Mouse (Mus musculus): Measurements from ENCODE around the gene Stk36. TPM values are rescaled to one million over a fixed set of nuclear protein-coding genes. Genes with fewer than 3 reads are reported as not detected.

Gene Stk36
- total RNA-seq (2017) = 0.18 and 0.92 TPM in 2 replicates

DNA sequence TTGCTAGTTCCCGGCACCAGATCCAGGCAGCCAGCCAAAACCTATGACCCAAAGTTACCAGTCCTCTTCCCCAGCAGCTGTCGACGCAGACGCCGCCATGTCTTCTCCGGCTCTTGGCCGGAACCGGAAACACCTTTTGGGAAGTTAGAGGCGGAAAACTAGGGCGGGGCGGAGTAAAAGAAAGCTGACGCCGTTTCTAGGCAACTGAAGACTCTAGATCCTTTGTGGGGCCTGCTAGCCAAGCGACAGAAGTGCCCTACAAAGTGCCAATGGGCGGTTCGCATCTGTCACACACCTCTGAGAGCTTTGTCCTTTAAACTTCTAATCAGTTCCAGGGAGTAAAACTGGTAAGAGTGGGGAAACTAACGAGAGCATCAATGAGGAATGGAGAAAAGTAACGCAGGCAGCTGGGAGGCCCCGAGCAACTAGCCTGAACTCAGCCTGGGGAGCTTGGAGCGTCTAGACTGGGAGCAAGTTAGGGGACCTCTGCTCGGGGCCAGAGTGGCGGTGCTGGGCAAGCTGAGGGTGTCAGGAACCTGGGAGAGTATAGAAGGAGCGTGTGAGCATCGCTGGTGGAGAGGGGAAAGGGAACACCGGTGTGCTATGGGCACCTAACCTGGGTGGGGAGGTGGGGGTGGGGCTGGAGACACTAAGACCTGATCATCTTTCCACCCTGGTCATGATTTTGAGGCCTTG is at the start of gene Stk36, which contains the start of gene Rnf25:
Stk36 (plus strand) TSS at position 179 of the 696 bp plus-strand sequence.
Rnf25 (minus strand) TSS at position 131 of the 696 bp plus-strand sequence.
- ATAC-seq (replicated peaks; ENCODE audit: low read depth, poor library complexity, severe bottlenecking) = peak; percentile 97

DNA sequence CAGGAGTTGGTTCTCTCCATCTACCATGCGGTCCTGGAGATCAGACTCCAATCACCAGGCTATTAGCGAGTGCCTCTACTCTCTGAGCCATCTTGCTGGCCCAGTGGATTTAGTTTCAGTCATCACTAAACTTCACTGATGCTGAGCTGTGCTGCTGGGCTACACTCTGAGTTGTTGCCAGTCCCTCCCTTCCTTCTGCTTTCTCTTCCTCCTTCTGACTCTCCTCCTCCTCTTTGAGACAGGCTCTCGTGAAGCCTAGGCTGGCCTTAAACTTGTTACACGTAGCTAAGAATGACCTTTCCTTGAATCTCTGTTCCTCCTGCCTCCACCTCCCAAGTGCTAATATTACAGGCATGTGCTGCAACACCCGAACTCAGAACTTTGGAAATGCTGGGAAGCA is 42.2 kb upstream of the Stk36 start:
- no peak for ATAC-seq (replicated peaks; ENCODE audit: low read depth, poor library complexity, severe bottlenecking)

- ATAC-seq (replicated peaks; ENCODE audit: low read depth, poor library complexity, severe bottlenecking) = 0 out of 2 replicates have a peak, but pooled peaks have one; percentile 29
Observed at GRCm38 (mm10) chr1:74565834-74566233, 35.4 kb upstream of the Stk36 start.

DNA sequence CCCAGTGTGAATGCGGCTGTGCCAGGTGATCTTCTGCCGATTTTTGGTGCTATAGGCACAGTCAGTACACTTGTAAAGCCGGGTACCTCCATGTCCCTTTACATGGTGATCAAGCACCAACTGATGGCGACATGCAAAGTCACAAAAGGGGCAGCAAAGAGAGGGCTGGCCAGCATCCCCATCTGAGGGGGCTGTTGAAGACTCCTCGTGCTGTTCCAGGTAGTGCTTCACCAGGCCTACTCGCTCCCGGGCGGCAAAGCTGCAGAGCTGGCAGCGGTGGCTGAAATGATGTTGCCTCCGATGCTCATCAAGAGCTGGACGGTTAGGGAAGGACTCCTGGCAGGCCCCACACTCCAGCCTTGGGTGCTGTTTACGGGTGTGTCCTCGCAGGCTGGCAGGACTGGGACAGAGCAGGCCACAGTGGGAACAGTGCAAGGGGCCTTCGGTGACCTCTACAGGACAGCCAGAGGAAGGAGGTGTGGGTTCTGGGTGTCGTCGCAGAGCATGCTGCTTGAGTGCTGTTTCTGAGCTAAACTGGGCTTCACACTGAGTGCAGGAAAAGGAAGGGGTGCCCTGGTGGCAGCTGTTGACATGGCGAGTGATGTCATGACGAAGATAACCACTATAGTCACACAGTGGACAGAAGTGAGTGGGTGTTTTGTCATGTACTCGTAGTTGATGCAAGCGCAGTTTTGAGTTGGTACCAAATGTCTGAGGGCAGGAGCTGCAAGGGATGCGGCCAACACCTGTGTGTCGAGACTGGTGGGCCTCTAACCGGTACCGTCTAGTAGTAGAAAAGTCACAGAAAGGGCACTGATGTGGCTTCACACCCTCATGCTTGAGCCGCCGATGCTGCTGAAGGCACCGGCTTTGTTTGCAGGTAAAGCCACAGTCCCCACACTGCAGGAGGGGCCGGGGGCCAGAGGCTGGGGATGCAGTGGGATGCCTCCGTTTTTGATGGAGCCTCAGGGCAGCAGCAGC is 31.2 kb upstream of the Stk36 start:
- no peak for ATAC-seq (replicated peaks; ENCODE audit: low read depth, poor library complexity, severe bottlenecking)

DNA sequence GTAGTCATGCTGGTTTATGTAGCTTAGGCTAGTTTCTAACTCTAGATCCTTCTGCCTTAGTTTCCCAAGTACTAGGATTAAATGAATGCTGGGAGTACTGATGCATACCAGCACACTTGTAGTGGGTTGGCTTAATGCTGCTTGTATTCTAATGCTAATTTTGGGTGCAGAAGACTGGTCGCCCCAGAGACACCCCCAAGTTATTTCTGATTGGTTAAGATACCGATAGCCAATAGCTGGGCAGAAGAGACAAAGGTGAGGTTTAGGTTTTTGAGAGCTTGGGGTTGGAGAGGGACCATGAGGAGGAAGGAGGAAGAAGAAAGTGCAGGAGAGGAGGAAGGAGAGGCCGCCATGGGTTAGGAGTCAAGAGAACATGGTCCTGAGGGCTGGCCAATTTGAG is 18.6 kb upstream of the Stk36 start:
- ATAC-seq (replicated peaks; ENCODE audit: low read depth, poor library complexity, severe bottlenecking) = no peak

DNA sequence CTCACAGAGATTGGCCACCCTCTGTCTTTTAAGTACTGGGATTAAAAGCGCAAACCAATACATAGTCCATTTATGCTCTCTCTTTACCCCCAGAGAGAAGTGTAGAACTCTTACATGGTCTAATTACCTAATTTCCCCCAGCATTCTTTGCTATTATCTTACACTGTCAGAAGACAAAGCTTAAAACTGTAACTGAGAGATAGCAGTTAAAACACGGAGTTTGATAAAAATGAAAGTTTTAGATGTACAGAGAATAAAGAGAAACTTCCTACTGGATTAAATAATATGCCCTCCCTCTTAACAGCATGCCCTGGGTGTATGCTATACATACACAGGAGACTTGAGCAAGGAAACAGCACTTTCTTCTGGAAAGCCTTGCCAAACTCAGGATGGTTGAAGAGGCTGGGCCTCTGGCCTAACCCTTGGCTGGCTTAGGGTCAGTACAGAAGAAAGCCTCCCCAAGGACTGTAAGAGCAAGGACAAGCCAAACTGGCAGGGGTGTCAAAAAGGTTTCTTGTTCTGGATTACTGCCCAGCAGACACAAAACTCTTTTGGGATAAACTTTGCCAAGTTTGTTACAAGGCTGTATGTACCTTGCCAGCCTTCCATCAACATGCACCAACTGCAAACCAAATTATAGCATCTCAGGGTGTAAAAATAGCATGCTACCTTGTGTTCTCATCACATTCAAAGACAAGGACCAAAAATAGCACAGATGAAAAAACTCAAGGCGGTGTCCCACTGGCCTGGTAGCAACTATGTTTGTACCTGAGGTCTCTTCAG is 16.4 kb upstream of the Stk36 start:
- no peak for ATAC-seq (replicated peaks; ENCODE audit: low read depth, poor library complexity, severe bottlenecking)

DNA sequence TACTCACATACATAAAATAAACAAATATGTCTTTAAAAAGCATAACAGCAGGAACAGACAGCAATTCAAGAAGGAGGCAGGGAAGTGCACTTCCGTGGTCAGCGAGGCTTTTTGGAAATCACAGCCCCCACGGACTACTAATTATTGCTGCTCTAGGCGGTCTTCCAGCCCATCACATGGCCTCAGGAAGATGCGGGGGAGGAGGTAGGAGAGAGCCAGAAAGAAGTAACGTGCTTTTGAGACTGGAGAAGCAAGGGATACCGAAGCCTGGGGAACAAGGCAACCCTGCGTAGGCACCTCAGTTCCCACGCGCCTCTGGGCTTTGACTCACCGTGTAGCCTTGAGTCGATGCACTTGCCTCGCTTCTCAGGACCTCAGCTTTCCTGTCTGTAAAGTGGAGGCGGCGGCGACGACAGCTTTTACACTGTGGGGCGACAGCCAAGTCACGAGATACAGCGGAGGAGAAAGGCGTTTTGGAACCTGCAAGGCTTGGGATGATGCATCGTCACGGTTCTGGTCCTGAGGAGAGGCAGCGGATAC is 13.9 kb upstream of the Stk36 start:
- no peak for ATAC-seq (replicated peaks; ENCODE audit: low read depth, poor library complexity, severe bottlenecking)

DNA sequence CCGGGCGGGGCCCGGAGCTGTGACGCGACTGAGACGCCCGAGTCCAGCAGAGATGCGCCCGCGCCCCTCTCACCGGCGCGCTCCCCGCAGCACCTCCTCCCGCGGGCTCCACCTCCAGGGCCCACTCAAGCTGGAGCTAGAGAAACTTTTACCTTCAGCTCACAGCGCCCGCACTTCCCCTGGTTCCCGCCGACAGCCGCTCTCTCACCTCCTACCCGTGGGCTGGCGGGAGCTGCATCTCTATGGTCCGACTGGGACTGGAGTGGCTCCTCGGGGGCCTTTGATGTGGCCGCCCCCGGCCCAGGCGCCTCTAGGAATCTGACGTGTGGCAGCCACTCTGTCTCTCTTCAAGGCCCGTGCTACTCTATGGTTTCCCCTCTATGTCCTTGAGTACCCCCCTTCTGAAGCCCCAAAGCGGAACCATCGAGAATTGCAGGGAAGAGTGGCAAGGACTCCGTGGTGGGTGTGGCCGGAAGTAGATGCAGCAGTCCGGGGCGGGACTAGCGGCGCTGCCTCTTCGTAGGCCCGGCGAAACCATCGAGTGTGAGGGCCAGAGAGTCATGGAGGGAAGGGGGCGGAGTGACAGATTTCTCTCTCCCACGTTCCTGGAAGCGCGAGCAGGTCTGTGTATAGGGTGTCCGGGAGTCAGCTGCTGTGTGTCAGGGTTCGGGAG is 13.3 kb upstream of the Stk36 start, which contains the start of the genes Zfp142 and Bcs1l:
Zfp142 (minus strand) TSS at position 474 of the 673 bp plus-strand sequence.
Bcs1l (plus strand) TSS at position 517 of the 673 bp plus-strand sequence.
- peak; percentile 95 for ATAC-seq (replicated peaks; ENCODE audit: low read depth, poor library complexity, severe bottlenecking)

- ATAC-seq (replicated peaks; ENCODE audit: low read depth, poor library complexity, severe bottlenecking) = peak; percentile 73
Observed at GRCm38 (mm10) chr1:74594434-74594833, 6.8 kb upstream of the Stk36 start.

GRCm38 (mm10) chr1:74600501-74601266 is 561 bp upstream of the Stk36 start:
- peak; percentile 58 for ATAC-seq (replicated peaks; ENCODE audit: low read depth, poor library complexity, severe bottlenecking)

- ATAC-seq (replicated peaks; ENCODE audit: low read depth, poor library complexity, severe bottlenecking) = no peak
Observed at GRCm38 (mm10) chr1:74624183-74624582, 22.9 kb downstream of the Stk36 start.

- ATAC-seq (replicated peaks; ENCODE audit: low read depth, poor library complexity, severe bottlenecking) = no peak
Observed at GRCm38 (mm10) chr1:74626076-74626475, 24.8 kb downstream of the Stk36 start.

- ATAC-seq (replicated peaks; ENCODE audit: low read depth, poor library complexity, severe bottlenecking) = no peak
Observed at GRCm38 (mm10) chr1:74628001-74628400, 26.8 kb downstream of the Stk36 start.

DNA sequence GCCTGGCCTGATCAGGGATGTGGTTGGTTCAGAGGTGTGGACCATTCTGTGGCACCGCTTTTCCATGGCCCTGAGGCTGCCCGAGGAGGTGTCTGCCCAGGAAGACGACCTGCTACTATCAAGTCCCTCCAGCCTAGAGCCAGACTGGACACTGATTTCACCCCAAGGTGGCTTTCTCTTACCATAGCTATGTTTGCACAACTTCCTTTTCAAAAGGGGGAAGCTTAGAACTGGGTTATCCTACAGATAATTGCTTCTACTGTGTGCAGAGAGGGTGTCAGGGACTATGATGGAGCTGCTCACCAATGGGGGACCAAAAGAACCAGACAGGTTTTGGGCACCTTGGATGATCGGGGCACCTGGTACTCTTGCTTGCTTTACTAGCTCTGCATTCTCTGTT is 31.5 kb downstream of the Stk36 start:
- ATAC-seq (replicated peaks; ENCODE audit: low read depth, poor library complexity, severe bottlenecking) = no peak

GRCm38 (mm10) chr1:74643524-74643923 is 42.3 kb downstream of the Stk36 start:
- no peak for ATAC-seq (replicated peaks; ENCODE audit: low read depth, poor library complexity, severe bottlenecking)

DNA sequence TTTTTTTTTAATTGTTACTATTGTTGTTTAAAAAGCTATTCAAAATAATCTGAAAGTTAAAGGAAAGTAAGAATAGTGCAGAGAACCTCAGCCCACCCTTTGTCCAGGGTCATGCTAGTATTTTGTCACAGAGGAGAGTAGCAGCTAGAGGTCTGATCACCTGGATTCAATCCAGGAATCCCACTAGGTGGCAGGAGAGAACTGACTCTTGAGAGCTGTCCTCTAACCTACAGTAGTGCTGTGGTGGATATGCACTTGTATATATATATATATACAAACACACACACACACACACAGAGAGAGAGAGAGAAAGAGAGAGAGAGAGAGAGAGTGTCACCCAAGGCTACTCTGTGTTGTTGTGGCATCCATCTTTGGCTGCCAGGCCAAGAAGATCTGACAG is 42.7 kb downstream of the Stk36 start:
- ATAC-seq (replicated peaks; ENCODE audit: low read depth, poor library complexity, severe bottlenecking) = no peak

DNA sequence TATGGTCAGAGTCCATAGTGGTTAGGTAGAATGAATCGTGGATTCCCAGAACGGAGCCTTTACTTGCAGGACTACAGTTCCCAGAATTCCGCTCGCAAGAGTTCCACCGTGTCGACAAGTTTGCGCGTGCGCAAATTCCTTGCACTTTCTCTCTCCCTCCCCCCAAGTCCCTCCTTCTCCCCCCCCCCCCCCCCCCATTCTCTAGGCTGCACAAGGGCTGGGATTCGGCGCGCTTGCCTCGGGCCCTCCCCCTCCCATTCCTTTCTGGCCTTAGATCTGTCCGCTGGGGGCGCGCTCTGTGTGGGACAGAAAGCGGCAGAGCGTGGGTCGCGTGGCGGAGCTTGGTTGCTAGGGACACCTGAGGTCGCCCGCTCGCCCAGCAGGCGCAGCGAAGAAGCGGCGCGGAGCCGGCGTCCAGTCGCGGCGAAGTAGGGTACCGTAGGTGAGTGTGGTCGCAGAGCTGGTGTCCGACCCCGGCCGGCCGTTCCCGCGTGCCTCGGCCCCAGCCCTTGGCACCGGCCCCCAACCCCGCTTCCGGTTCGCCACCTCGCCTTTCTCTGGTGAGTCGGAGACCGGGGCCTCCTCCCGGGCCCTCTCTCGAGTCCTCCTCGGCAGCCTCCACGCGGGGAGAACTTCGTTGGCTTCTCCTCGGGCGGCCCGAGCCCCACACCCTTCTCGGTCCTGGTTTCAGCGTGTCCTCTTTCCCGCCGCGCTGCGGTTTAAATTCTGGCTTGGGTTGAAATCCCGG is 60.4 kb downstream of the Stk36 start, which contains the start of gene Ttll4:
Ttll4 (plus strand) TSS at position 298 of the 748 bp plus-strand sequence.
- ATAC-seq (replicated peaks; ENCODE audit: low read depth, poor library complexity, severe bottlenecking) = peak; percentile 100
